Mouse (Mus musculus): Measurements from ENCODE around the gene Pde6h. TPM values are rescaled to one million over a fixed set of nuclear protein-coding genes. Genes with fewer than 3 reads are reported as not detected.
A peak's percentile ranks its signal among the peaks of the same experiment; 100 is the strongest.

Pde6h gene
- polyA plus RNA-seq, 1 experiment from 2014 or later, result 0.20 TPM

GRCm38 (mm10) chr6:136980331-136980746, 56.7 kb downstream of the Pde6h start:
- 7% methylated on average over 3 of the region's 3 CpGs for WGBS
- ATAC-seq (ENCODE audit: low read depth), result peak; percentile 84
- H3K4me2 ChIP-seq (ENCODE audit: low read depth, low read length), result no peak overlapping the region
- H3K9me3 ChIP-seq (ENCODE audit: control insufficient read depth, low read length), result no peaks in the 10 kb centered on the region
- H3K4me3 ChIP-seq (ENCODE audit: low read length), result no peak overlapping the region
- H3K27ac ChIP-seq (ENCODE audit: low read length), result peak overlapping the region; percentile 67
- H3K36me3 ChIP-seq (ENCODE audit: control insufficient read depth, insufficient read depth, low read length), result no peaks in the 10 kb centered on the region
- no peaks in the 10 kb centered on the region for H3K27me3 ChIP-seq (ENCODE audit: control insufficient read depth, insufficient read depth, low read depth, low read length)
- H3K9ac ChIP-seq (ENCODE audit: low read length), result peak overlapping the region; percentile 57; the same call in 1 of the 2 replicates
- H3K4me1 ChIP-seq (replicated peaks; ENCODE audit: control insufficient read depth, insufficient read depth, low read length), result peaks cover 6% of the 10 kb centered on the region

GRCm38 (mm10) chr6:136982581-136982980, 58.9 kb downstream of the Pde6h start:
- Histone ChIP-seq H3K9me3 (ENCODE audit: control insufficient read depth, low read length) (no peaks in the 10 kb centered on the region), H3K4me2 (ENCODE audit: low read depth, low read length) (no peak overlapping the region), H3K4me1 (replicated peaks; ENCODE audit: control insufficient read depth, insufficient read depth, low read length) (peaks cover 6% of the 10 kb centered on the region), H3K4me3 (ENCODE audit: low read length) (no peak overlapping the region), H3K27me3 (ENCODE audit: control insufficient read depth, insufficient read depth, low read depth, low read length) (no peaks in the 10 kb centered on the region), H3K36me3 (ENCODE audit: control insufficient read depth, insufficient read depth, low read length) (no peaks in the 10 kb centered on the region), H3K9ac (ENCODE audit: low read length) (no peak overlapping the region), H3K27ac (ENCODE audit: low read length) (no peak overlapping the region)
- ATAC-seq (ENCODE audit: low read depth), result no peak
- WGBS, result 65% methylated on average over 6 of the region's 6 CpGs

- no peak for ATAC-seq (ENCODE audit: low read depth)
- 69% methylated on average over 7 of the region's 7 CpGs for WGBS
- Histone ChIP-seq H3K27ac (ENCODE audit: low read length) (no peak overlapping the region), H3K4me1 (replicated peaks; ENCODE audit: control insufficient read depth, insufficient read depth, low read length) (peaks cover 6% of the 10 kb centered on the region), H3K36me3 (ENCODE audit: control insufficient read depth, insufficient read depth, low read length) (no peaks in the 10 kb centered on the region), H3K4me3 (ENCODE audit: low read length) (no peak overlapping the region), H3K27me3 (ENCODE audit: control insufficient read depth, insufficient read depth, low read depth, low read length) (no peaks in the 10 kb centered on the region), H3K9me3 (ENCODE audit: control insufficient read depth, low read length) (no peaks in the 10 kb centered on the region), H3K4me2 (ENCODE audit: low read depth, low read length) (no peak overlapping the region), H3K9ac (ENCODE audit: low read length) (no peak overlapping the region)
These were observed 59.6 kb downstream of the Pde6h start for GRCm38 (mm10) chr6:136983201-136983600.

DNA sequence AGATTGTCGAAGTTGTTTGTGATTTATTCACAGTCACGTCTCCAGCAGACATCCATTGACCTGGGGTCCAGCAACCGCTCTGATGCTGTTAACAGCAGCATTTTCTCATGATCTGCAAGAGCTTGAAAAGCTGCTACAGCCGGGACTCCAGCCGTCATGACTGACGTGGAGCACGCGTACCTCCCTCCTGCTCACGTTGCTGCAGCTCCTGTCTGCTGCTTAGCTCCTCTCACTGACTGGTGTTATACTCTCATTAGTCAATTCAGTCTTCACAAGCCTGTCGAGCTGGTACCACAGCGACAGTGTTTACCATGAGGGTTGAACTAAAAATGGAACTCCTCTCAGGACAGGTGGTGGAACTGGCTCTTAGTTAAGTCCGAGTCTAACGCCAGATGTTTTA, 62.4 kb downstream of the Pde6h start:
- Histone ChIP-seq H3K4me2 (ENCODE audit: low read depth, low read length) (no peak overlapping the region), H3K4me1 (replicated peaks; ENCODE audit: control insufficient read depth, insufficient read depth, low read length) (no peaks in the 10 kb centered on the region; the same call in 1 of the 2 replicates), H3K4me3 (ENCODE audit: low read length) (no peak overlapping the region), H3K27me3 (ENCODE audit: control insufficient read depth, insufficient read depth, low read depth, low read length) (no peaks in the 10 kb centered on the region), H3K36me3 (ENCODE audit: control insufficient read depth, insufficient read depth, low read length) (no peaks in the 10 kb centered on the region), H3K9ac (ENCODE audit: low read length) (no peak overlapping the region), H3K27ac (ENCODE audit: low read length) (no peak overlapping the region), H3K9me3 (ENCODE audit: control insufficient read depth, low read length) (no peaks in the 10 kb centered on the region)
- WGBS, result 23% methylated on average over 13 of the region's 13 CpGs
- ATAC-seq (ENCODE audit: low read depth), result no peak

DNA sequence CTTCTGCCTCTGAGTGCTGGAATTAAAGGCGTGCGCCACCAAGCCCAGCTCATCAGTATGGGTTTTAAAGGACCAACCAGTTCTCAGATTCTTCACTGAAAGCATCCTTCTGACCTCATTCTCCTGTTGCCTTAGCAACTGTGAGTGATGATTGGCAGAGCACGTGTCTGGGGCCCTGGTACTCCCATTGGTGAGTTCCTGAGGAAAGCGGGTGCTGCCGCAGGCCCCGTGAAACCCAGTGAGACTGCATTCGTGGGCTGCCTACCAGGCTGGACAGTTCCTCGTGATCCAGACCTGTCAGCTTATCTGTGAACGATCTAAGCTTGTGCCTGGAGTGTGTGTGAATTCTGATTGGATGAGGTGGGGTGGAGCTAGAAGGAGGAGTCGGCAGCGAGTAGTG, 63.1 kb downstream of the Pde6h start:
- Histone ChIP-seq H3K4me1 (replicated peaks; ENCODE audit: control insufficient read depth, insufficient read depth, low read length) (no peaks in the 10 kb centered on the region; the same call in 1 of the 2 replicates), H3K4me3 (ENCODE audit: low read length) (no peak overlapping the region), H3K9me3 (ENCODE audit: control insufficient read depth, low read length) (no peaks in the 10 kb centered on the region), H3K36me3 (ENCODE audit: control insufficient read depth, insufficient read depth, low read length) (no peaks in the 10 kb centered on the region), H3K27ac (ENCODE audit: low read length) (no peak overlapping the region), H3K27me3 (ENCODE audit: control insufficient read depth, insufficient read depth, low read depth, low read length) (no peaks in the 10 kb centered on the region), H3K4me2 (ENCODE audit: low read depth, low read length) (no peak overlapping the region), H3K9ac (ENCODE audit: low read length) (no peak overlapping the region)
- whole genome bisulfite sequencing, result 49% methylated on average over 11 of the region's 11 CpGs
- no peak for ATAC-seq (ENCODE audit: low read depth)

DNA sequence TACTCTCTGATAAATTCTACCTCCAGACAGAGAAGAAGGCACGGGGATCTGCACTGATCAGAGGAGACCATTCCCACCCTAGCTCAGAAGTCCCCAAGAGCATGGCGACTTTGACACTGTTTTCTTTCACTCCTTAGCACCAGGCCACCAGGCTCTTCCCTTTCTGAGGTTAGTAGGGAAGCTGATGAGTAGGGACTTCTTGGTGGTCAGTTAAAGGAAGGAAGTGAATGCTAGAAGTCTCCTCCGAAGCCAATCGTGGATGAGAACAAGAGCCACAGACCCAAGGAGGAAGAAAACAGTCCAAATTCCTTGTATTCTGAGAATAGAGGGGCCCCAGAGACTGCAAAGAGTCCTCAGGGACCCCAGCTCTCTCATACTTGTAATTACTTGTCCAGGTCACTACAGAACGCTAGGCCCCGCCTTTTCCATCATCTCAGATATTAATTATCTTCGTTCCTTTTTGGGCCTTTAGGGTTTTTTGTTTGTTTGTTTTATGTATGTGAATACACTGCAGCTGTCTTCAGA, 65.0 kb downstream of the Pde6h start:
- no peaks in the 10 kb centered on the region for H3K36me3 ChIP-seq (ENCODE audit: control insufficient read depth, insufficient read depth, low read length)
- no peaks in the 10 kb centered on the region for H3K27me3 ChIP-seq (ENCODE audit: control insufficient read depth, insufficient read depth, low read depth, low read length)
- no peak overlapping the region for H3K4me3 ChIP-seq (ENCODE audit: low read length)
- H3K9ac ChIP-seq (ENCODE audit: low read length), result no peak overlapping the region
- no peak for ATAC-seq (ENCODE audit: low read depth)
- H3K27ac ChIP-seq (ENCODE audit: low read length), result no peak overlapping the region
- WGBS, result 89% methylated on average over 7 of the region's 7 CpGs
- H3K4me1 ChIP-seq (replicated peaks; ENCODE audit: control insufficient read depth, insufficient read depth, low read length), result no peaks in the 10 kb centered on the region; the same call in 1 of the 2 replicates
- no peak overlapping the region for H3K4me2 ChIP-seq (ENCODE audit: low read depth, low read length)
- no peaks in the 10 kb centered on the region for H3K9me3 ChIP-seq (ENCODE audit: control insufficient read depth, low read length)

DNA sequence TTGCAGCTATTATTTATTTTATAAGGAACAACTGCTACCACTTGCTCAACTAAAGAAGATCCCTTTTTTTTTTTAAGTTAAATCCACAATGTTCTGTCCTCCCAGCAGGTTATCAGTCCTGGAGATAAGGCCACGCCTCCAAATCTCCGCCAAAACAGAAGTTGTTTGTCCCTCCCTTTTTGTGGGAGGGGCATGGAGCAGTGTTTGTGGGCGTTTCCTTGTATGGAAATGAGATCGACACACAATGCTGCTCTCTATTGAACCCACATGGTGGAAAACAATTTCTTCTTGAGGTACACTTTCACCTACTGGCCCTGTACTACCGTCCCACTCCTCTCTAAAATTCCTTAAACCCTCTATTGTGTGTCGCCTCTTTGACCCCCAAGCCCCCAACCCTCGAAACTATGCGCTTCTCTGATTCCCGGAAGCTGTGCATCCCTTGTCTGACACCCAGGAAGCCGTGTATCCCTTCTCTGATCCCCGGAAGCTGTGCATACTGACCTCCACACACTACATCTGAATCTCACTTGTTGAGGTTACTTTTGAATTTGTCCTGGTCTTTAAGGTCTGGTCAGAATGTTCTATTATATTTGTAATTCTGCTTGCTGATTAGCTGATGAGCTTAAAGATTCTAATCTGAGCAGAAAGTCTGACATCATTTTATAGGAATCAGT, 66.3 kb downstream of the Pde6h start:
- H3K4me1 ChIP-seq (replicated peaks; ENCODE audit: control insufficient read depth, insufficient read depth, low read length), result no peaks in the 10 kb centered on the region; the same call in 1 of the 2 replicates
- no peaks in the 10 kb centered on the region for H3K36me3 ChIP-seq (ENCODE audit: control insufficient read depth, insufficient read depth, low read length)
- ATAC-seq (ENCODE audit: low read depth), result peak; percentile 47
- no peaks in the 10 kb centered on the region for H3K27me3 ChIP-seq (ENCODE audit: control insufficient read depth, insufficient read depth, low read depth, low read length)
- H3K9me3 ChIP-seq (ENCODE audit: control insufficient read depth, low read length), result no peaks in the 10 kb centered on the region
- no peak overlapping the region for H3K27ac ChIP-seq (ENCODE audit: low read length)
- H3K4me2 ChIP-seq (ENCODE audit: low read depth, low read length), result peak overlapping the region; percentile 47
- no peak overlapping the region for H3K9ac ChIP-seq (ENCODE audit: low read length)
- peak overlapping the region; percentile 15 for H3K4me3 ChIP-seq (ENCODE audit: low read length)
- 24% methylated on average over 11 of the region's 11 CpGs for WGBS

GRCm38 (mm10) chr6:136990557-136990956, 66.9 kb downstream of the Pde6h start:
- WGBS, result 33% methylated on average over 8 of the region's 8 CpGs
- Histone ChIP-seq H3K27ac (ENCODE audit: low read length) (no peak overlapping the region), H3K27me3 (ENCODE audit: control insufficient read depth, insufficient read depth, low read depth, low read length) (no peaks in the 10 kb centered on the region), H3K4me3 (ENCODE audit: low read length) (no peak overlapping the region), H3K4me1 (replicated peaks; ENCODE audit: control insufficient read depth, insufficient read depth, low read length) (no peaks in the 10 kb centered on the region; the same call in 1 of the 2 replicates), H3K4me2 (ENCODE audit: low read depth, low read length) (no peak overlapping the region), H3K9me3 (ENCODE audit: control insufficient read depth, low read length) (no peaks in the 10 kb centered on the region), H3K9ac (ENCODE audit: low read length) (no peak overlapping the region), H3K36me3 (ENCODE audit: control insufficient read depth, insufficient read depth, low read length) (no peaks in the 10 kb centered on the region)
- ATAC-seq (ENCODE audit: low read depth), result no peak

DNA sequence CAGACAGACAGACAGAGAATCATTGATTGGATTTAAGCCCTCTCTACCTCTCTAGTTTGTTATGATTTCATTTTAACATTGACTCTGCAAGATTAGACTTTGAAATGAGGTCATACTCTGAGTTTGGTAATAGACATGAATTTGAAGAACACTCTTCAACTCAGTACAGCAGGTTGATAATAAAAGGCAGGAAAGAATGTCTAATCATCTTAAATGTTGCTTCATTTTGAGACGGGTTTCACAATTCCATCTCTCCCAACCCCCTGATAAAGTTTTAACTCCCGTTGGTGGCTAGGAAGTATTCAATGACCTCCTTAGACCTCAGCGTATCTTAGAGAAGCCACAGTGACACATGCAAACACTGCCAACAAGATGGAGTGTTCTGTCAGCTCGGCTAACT, 69.9 kb downstream of the Pde6h start:
- Histone ChIP-seq H3K4me2 (ENCODE audit: low read depth, low read length) (no peak overlapping the region), H3K9ac (ENCODE audit: low read length) (no peak overlapping the region), H3K27ac (ENCODE audit: low read length) (no peak overlapping the region), H3K4me3 (ENCODE audit: low read length) (no peak overlapping the region), H3K4me1 (replicated peaks; ENCODE audit: control insufficient read depth, insufficient read depth, low read length) (peaks cover 6% of the 10 kb centered on the region), H3K27me3 (ENCODE audit: control insufficient read depth, insufficient read depth, low read depth, low read length) (no peaks in the 10 kb centered on the region), H3K9me3 (ENCODE audit: control insufficient read depth, low read length) (no peaks in the 10 kb centered on the region), H3K36me3 (ENCODE audit: control insufficient read depth, insufficient read depth, low read length) (no peaks in the 10 kb centered on the region)
- 22% methylated on average over 4 of the region's 4 CpGs for WGBS
- ATAC-seq (ENCODE audit: low read depth), result no peak
